Mouse (Mus musculus): ENCODE measurements around the gene Alkbh3. TPM values are rescaled to one million over a fixed set of nuclear protein-coding genes. Genes with fewer than 3 reads are reported as not detected.

The Alkbh3 gene
- polyA plus RNA-seq, 1 experiment from 2014 or later, result 46.2 TPM

DNA sequence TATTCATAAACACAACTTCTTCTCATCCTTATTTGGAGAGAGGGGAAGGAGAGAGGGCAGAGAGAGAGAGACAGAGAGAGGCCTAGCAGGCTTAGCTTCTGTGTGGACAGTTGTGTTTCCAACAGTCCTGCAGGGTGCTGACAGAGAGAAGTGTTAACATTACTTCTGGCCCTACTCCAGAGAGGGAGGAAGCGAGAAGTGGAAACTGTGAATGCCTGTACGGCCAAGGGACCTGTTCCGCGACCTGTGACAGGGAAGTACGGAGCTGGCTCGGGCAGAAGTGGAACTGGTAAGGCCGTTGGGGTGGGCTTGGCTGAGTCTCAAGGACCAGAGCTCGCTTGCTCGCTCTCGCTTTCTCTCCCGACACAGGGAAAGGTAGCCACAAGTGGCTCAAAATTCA is 68.9 kb downstream of the Alkbh3 start:
- Histone ChIP-seq H3K4me3 (ENCODE audit: low read depth, low read length) (no peak overlapping the region), H3K27me3 (ENCODE audit: control insufficient read depth, insufficient read depth, low read length) (no peaks in the 10 kb centered on the region), H3K9ac (ENCODE audit: low read length) (no peak overlapping the region), H3K9me3 (ENCODE audit: control insufficient read depth, low read length) (no peaks in the 10 kb centered on the region), H3K27ac (replicated peaks) (peak overlapping the region; percentile 74), H3K36me3 (ENCODE audit: control insufficient read depth, insufficient read depth, low read length) (no peaks in the 10 kb centered on the region), H3K4me1 (replicated peaks; ENCODE audit: control insufficient read depth, insufficient read depth) (no peaks in the 10 kb centered on the region), H3K4me2 (replicated peaks; ENCODE audit: low read depth) (no peak overlapping the region; the same call in 1 of the 2 replicates)
- DNase-seq (ENCODE audit: low spot score) (no peak), ATAC-seq (ENCODE audit: low FRiP score, low TSS enrichment) (peak; percentile 41; the same call in 1 of the 2 replicates)
- WGBS, result 55% methylated on average over 11 of the region's 11 CpGs
- TF ChIP-seq EP300 (optimal IDR thresholded peaks at IDR 0.05) (no peak), CTCF (IDR thresholded peaks at IDR 0.05; ENCODE audit: low read depth) (no peak)

DNA sequence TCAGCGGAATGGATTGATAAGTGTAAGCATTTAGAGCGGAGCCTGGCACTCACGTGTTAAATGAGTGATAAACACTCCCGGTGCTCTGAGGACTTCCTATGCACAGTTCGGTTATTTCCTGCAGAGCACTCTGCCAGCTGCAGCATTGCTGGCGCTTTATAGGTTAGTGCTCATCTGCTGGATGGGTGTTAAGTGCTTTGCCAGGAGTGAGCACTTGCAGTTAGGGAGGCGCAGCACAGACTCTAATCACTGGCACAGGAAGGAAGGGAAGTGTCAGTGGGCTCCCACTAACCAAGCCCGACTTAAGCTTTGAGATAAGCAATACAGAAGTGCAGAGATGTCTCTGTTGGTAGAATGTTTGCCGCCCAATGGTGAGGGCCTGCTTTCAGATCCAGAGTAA is 72.1 kb downstream of the Alkbh3 start:
- no peak overlapping the region for H3K4me3 ChIP-seq (ENCODE audit: low read depth, low read length)
- TF ChIP-seq EP300 (optimal IDR thresholded peaks at IDR 0.05) (no peak), CTCF (IDR thresholded peaks at IDR 0.05; ENCODE audit: low read depth) (no peak)

More for the DNA sequence above, 72.1 kb downstream of the Alkbh3 start:
- Histone ChIP-seq H3K4me1 (replicated peaks; ENCODE audit: control insufficient read depth, insufficient read depth) (no peaks in the 10 kb centered on the region), H3K36me3 (ENCODE audit: control insufficient read depth, insufficient read depth, low read length) (no peaks in the 10 kb centered on the region), H3K9ac (ENCODE audit: low read length) (no peak overlapping the region), H3K27ac (replicated peaks) (no peak overlapping the region), H3K4me2 (replicated peaks; ENCODE audit: low read depth) (no peak overlapping the region), H3K27me3 (ENCODE audit: control insufficient read depth, insufficient read depth, low read length) (no peaks in the 10 kb centered on the region), H3K9me3 (ENCODE audit: control insufficient read depth, low read length) (no peaks in the 10 kb centered on the region)
- 48% methylated on average over 9 of the region's 9 CpGs for WGBS
- ATAC-seq (ENCODE audit: low FRiP score, low TSS enrichment) (no peak), DNase-seq (ENCODE audit: low spot score) (no peak)

Other genes with a start within 250 kb of the Alkbh3 start
- gene Ext2, start 188.2 kb downstream of the Alkbh3 start, polyA plus RNA-seq (2015; fragmentation: Nextera tagmentation; extraction: Ambion mirVana), result 51.0 and 51.2 TPM in 2 replicates
- gene Accs, start 160.9 kb downstream of the Alkbh3 start, polyA plus RNA-seq (2015; fragmentation: Nextera tagmentation; extraction: Ambion mirVana), result 4.7 and 5.0 TPM in 2 replicates
- gene Accsl, start 141.7 kb downstream of the Alkbh3 start, polyA plus RNA-seq (2015; fragmentation: Nextera tagmentation; extraction: Ambion mirVana), result not detected in 2 replicates
- gene Gm13889, start 53.6 kb downstream of the Alkbh3 start, polyA plus RNA-seq (2015; fragmentation: Nextera tagmentation; extraction: Ambion mirVana), result 70.7 and 82.0 TPM in 2 replicates
- gene Gm27027, start 14.5 kb downstream of the Alkbh3 start, polyA plus RNA-seq (2015; fragmentation: Nextera tagmentation; extraction: Ambion mirVana), result not detected in 2 replicates
- 124 and 129 TPM in 2 replicates for gene Hsd17b12, start 147.2 kb upstream of the Alkbh3 start, polyA plus RNA-seq (2015; fragmentation: Nextera tagmentation; extraction: Ambion mirVana)

Measured in stomach, postnatal 0 days (tissue).